Mouse (Mus musculus): ENCODE data around the gene Rnf40. TPM values are rescaled to one million over a fixed set of nuclear protein-coding genes. Genes with fewer than 3 reads are reported as not detected.

The Rnf40 gene
- 49.9 and 50.5 TPM in 2 replicates for polyA plus RNA-seq (2015; fragmentation: Nextera tagmentation; extraction: Ambion mirVana)

DNA sequence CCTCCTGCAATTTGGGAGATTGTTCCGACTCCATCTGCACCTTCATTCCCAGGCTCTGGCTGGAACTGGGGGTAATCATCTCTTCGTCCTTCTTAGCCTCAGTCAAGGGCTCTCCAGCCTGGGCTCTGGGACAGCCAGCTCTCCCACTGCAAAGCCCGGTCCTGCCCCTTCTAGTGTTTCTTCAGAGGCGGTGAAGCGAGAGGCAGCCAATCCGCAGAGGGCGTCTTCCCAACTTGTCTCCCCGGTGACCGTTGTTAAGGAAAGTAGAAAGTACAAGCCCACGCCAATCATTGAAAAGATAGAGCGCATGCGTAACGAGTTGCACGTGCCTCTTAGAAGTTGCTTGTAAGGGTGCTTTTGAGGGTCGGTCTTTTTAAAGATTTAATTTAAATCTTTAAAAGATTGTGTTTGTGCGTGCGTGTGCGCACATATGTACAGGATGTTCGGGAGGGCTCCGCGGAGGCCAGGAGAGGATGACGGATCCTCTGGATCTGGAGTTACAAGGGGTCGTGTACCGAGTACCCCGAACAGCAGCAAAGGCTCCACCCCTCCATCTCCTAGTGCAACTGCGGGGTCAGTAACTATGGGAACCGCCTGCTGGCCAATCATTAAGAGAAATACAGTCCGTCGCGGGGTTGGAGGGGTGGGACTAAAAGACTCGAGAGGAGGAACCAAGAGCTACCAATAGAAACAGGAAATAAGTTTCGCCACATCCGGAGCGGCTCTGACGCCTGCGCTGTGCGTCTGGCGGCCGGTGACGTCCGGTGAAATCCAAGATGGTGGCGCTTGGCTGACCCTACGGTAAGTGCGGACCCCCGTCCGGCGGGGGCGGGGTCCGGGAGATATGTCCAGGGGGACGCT is at the start of gene Rnf40, which contains the start of gene Ccdc189:
TSS of gene Rnf40 (plus strand) at position 757 of the 861 bp plus-strand sequence.
TSS of gene Ccdc189 (minus strand) at position 585 of the 861 bp plus-strand sequence.
- Histone ChIP-seq H3K4me1 (replicated peaks) (peaks cover 24% of the 10 kb centered on the region), H3K36me3 (peaks cover 63% of the 10 kb centered on the region), H3K27ac (peak within 1 kb of the TSS; percentile 77), H3K27me3 (no peaks in the 10 kb centered on the region), H3K9ac (peak within 1 kb of the TSS; percentile 88), H3K4me3 (peak within 1 kb of the TSS; percentile 88), H3K4me2 (peak within 1 kb of the TSS; percentile 91), H3K9me3 (no peaks in the 10 kb centered on the region)
- peak; percentile 97 for ATAC-seq (ENCODE audit: low FRiP score)
- WGBS, result under 1% methylated on average over 50 of the region's 50 CpGs

DNA sequence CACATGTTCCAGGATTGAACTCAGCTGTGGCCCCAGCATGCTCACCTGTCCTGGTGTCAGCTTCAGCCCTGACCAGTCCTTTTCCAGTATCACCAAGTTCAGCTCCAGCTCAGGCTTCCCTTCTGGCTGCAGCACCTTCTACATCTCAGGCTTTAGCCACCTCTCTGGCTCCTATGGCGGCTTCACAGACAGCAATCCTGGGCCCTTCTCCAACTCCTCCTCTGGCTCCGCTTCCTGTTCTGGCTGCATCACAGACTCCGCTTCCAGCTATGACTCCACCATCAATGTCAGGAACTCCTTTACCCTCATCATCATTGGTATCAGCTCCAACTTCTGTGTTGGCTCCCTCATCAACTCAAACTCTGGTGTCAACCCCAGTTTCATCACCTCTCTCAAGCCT is 46.9 kb upstream of the Rnf40 start:
- H3K27me3 ChIP-seq, result no peaks in the 10 kb centered on the region
- no peak overlapping the region for H3K4me2 ChIP-seq
- no peaks in the 10 kb centered on the region for H3K9me3 ChIP-seq
- H3K9ac ChIP-seq, result no peak overlapping the region
- H3K27ac ChIP-seq, result no peak overlapping the region
- H3K4me1 ChIP-seq (replicated peaks), result peaks cover 4% of the 10 kb centered on the region; the same call in 1 of the 2 replicates
- WGBS, result 94% methylated on average over 3 of the region's 3 CpGs
- H3K36me3 ChIP-seq, result peaks cover 92% of the 10 kb centered on the region
- no peak for ATAC-seq (ENCODE audit: low FRiP score)
- no peak overlapping the region for H3K4me3 ChIP-seq

DNA sequence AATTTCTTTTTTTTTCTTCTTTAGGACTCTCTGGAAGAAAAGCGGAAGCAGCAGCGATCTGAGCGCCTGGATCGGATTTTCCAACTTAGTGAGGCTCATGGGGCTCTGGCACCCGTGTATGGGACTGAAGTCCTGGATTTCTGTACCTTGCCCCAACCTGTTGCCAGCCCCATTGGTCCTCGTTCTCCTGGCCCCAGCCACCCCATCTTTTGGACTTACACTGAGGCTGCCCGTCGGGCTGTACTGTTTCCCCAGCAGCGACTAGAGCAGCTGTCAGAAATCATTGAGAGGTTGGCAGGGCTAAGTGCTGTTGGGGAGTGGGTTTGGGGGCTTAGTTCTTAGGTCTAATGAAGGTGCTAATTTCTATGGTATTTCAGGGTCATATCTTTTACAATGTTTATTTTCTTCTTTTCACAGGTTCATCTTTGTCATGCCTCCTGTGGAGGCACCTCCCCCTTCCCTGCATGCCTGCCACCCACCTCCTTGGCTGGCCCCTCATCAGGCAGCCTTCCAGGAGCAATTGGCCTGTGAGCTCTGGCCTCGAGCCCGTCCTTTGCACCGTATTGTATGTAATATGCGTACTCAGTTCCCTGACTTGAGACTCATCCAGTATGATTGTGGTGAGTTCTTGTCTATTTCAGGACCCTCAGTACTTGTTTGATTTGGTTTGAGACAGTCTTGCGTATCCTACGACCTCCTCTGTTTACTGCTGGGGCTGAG is 39.3 kb upstream of the Rnf40 start:
- Histone ChIP-seq H3K36me3 (peaks cover 73% of the 10 kb centered on the region), H3K4me1 (replicated peaks) (peaks cover under 1% of the 10 kb centered on the region; the same call in 1 of the 2 replicates), H3K27me3 (no peaks in the 10 kb centered on the region), H3K27ac (no peak overlapping the region), H3K4me3 (no peak overlapping the region), H3K9me3 (no peaks in the 10 kb centered on the region), H3K9ac (no peak overlapping the region), H3K4me2 (no peak overlapping the region)
- ATAC-seq (ENCODE audit: low FRiP score), result no peak
- 93% methylated on average over 15 of the region's 15 CpGs for WGBS

- no peak overlapping the region for H3K4me3 ChIP-seq
- H3K27me3 ChIP-seq, result no peaks in the 10 kb centered on the region
- H3K9ac ChIP-seq, result no peak overlapping the region
- peaks cover 76% of the 10 kb centered on the region for H3K36me3 ChIP-seq
- no peak overlapping the region for H3K27ac ChIP-seq
- WGBS, result 97% methylated on average over 8 of the region's 8 CpGs
- H3K4me1 ChIP-seq (replicated peaks), result no peaks in the 10 kb centered on the region
- no peak for ATAC-seq (ENCODE audit: low FRiP score)
- no peak overlapping the region for H3K4me2 ChIP-seq
- H3K9me3 ChIP-seq, result no peaks in the 10 kb centered on the region
These were observed 37.0 kb upstream of the Rnf40 start for GRCm38 (mm10) chr7:127551558-127551957.

- no peak overlapping the region for H3K27ac ChIP-seq
- H3K27me3 ChIP-seq, result no peaks in the 10 kb centered on the region
- H3K9me3 ChIP-seq, result no peaks in the 10 kb centered on the region
- no peak overlapping the region for H3K4me3 ChIP-seq
- H3K4me1 ChIP-seq (replicated peaks), result no peaks in the 10 kb centered on the region
- WGBS, result 93% methylated on average over 11 of the region's 11 CpGs
- no peak overlapping the region for H3K4me2 ChIP-seq
- no peak overlapping the region for H3K9ac ChIP-seq
- ATAC-seq (ENCODE audit: low FRiP score), result no peak
- peaks cover 85% of the 10 kb centered on the region for H3K36me3 ChIP-seq
These were observed 28.0 kb upstream of the Rnf40 start for GRCm38 (mm10) chr7:127560580-127560979.

DNA sequence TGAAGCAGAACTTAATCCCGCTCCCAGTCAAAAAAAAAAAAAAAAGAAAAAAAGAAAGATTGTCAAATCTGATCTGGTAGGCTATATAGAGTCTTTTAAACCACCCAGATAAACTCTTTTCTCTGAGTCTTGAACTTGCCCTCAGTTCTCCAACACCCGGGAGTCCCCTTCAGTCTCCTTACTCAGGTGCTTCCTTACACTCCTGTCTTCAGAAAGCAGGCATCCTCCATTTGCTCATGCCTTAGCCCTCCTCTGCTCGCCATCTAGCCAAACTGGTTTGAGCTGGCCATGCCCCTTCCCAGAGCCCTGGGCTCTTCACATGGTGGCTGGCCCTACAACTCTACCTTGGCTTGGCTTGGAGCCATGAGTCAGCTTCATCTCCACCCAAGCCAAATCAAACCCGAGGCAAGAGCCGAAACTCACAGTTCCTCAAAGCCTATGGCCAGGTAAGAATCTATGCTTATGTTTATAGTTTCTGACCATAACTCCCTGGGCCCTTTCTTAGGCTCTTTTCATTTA is 27.2 kb upstream of the Rnf40 start, which contains the start of gene Tmem265:
TSS of gene Tmem265 (plus strand) at position 51 of the 519 bp plus-strand sequence.
- Histone ChIP-seq H3K9ac (no peak within 1 kb of the TSS), H3K27ac (no peak within 1 kb of the TSS), H3K4me2 (no peak within 1 kb of the TSS), H3K27me3 (no peaks in the 10 kb centered on the region), H3K9me3 (no peaks in the 10 kb centered on the region), H3K4me3 (no peak within 1 kb of the TSS), H3K36me3 (peaks cover 84% of the 10 kb centered on the region), H3K4me1 (replicated peaks) (no peaks in the 10 kb centered on the region)
- 94% methylated on average over 5 of the region's 5 CpGs for WGBS
- no peak for ATAC-seq (ENCODE audit: low FRiP score)

DNA sequence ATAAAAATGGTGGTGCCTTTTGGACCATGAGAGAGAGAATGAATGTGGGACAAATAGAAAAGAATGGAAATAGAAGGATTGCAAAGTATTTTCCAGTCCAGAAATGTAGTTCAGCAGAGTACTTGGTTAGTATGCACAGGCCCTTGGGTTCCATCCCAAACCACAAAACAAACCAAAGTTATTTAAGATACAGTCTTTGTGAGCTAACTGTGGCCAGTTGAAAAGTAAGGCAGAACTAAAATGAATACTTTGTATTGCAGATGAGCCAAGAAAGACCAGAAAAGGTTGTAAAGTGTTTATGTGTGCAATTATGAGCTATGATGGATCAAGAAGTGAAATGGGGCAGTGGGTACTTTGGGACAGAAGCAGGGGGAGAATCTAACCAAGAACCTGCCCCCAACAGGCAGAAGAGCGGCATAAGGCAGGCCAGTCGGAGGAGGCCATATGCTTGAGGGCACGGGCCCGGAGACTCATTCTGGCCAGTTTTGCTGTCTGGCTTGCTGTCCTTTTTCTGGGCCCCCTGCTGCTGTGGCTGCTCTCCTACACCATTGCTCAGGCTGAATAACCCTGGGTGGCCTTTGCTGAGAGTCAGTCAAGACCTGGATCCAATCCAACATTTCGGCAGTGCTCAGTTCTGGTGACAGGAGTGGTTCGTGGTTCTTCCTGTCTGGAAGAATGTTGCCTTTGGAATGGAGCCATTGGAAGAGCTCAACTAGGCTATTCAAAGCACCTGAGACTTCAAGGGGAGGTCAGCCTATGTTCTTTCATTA is 24.0 kb upstream of the Rnf40 start:
- H3K9me3 ChIP-seq, result no peaks in the 10 kb centered on the region
- ATAC-seq (ENCODE audit: low FRiP score), result no peak
- WGBS, result 77% methylated on average over 6 of the region's 6 CpGs
- H3K27me3 ChIP-seq, result no peaks in the 10 kb centered on the region
- no peak overlapping the region for H3K27ac ChIP-seq
- H3K9ac ChIP-seq, result no peak overlapping the region
- no peaks in the 10 kb centered on the region for H3K4me1 ChIP-seq (replicated peaks)
- H3K4me2 ChIP-seq, result no peak overlapping the region
- H3K36me3 ChIP-seq, result peaks cover 71% of the 10 kb centered on the region
- no peak overlapping the region for H3K4me3 ChIP-seq

DNA sequence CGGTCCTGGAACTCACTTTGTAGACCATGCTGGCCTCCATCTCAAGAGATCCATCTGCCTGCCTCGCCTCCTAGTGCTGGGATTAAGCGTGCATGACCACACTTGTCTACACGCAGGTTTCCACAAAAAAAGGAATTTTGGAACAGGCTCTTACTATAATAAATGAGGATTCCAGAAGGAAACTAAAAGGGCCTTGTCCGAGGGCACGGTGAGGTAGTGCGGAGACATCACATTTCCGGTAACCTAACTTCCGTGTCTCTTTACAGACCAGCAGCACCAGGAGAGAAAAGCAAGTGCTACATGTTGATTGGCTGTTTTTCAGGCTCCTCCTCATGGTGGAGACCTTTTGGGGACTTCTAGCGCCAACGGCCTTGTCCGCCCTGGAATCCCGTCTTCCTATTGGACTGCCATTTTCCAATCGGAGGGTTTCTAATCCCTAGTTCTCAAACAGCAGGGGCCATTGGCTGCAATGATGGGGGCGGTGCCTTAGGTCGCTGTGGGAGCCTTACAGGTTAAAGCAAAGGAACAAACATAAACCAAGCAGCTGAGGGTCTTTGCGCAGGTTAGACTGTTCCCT is 15.6 kb upstream of the Rnf40 start, which contains the start of gene Phkg2:
TSS of gene Phkg2 (plus strand) at position 446 of the 577 bp plus-strand sequence.
- Histone ChIP-seq H3K4me1 (replicated peaks) (peaks cover 33% of the 10 kb centered on the region), H3K36me3 (peaks cover 24% of the 10 kb centered on the region), H3K4me2 (peak within 1 kb of the TSS; percentile 96), H3K27me3 (no peaks in the 10 kb centered on the region), H3K27ac (peak within 1 kb of the TSS; percentile 87), H3K9me3 (no peaks in the 10 kb centered on the region), H3K9ac (peak within 1 kb of the TSS; percentile 93), H3K4me3 (peak within 1 kb of the TSS; percentile 86)
- 1% methylated on average over 17 of the region's 17 CpGs for WGBS
- ATAC-seq (ENCODE audit: low FRiP score), result peak; percentile 99

GRCm38 (mm10) chr7:127573503-127574008 is 15.0 kb upstream of the Rnf40 start:
- ATAC-seq (ENCODE audit: low FRiP score), result peak; percentile 16; the same call in 1 of the 2 replicates
- peak overlapping the region; percentile 80 for H3K27ac ChIP-seq
- no peaks in the 10 kb centered on the region for H3K27me3 ChIP-seq
- peak overlapping the region; percentile 96 for H3K4me2 ChIP-seq
- H3K4me3 ChIP-seq, result peak overlapping the region; percentile 86
- peaks cover 33% of the 10 kb centered on the region for H3K4me1 ChIP-seq (replicated peaks)
- H3K9ac ChIP-seq, result peak overlapping the region; percentile 93
- no peaks in the 10 kb centered on the region for H3K9me3 ChIP-seq
- peaks cover 28% of the 10 kb centered on the region for H3K36me3 ChIP-seq
- WGBS, result 2% methylated on average over 18 of the region's 28 CpGs

GRCm38 (mm10) chr7:127574115-127574514 is 14.5 kb upstream of the Rnf40 start:
- peaks cover 27% of the 10 kb centered on the region for H3K36me3 ChIP-seq
- peak overlapping the region; percentile 80; the same call in 1 of the 2 replicates for H3K27ac ChIP-seq
- H3K4me2 ChIP-seq, result peak overlapping the region; percentile 96
- 27% methylated on average over 7 of the region's 7 CpGs for WGBS
- no peaks in the 10 kb centered on the region for H3K27me3 ChIP-seq
- peaks cover 33% of the 10 kb centered on the region for H3K4me1 ChIP-seq (replicated peaks)
- no peak for ATAC-seq (ENCODE audit: low FRiP score)
- H3K9ac ChIP-seq, result peak overlapping the region; percentile 93
- peak overlapping the region; percentile 86 for H3K4me3 ChIP-seq
- H3K9me3 ChIP-seq, result no peaks in the 10 kb centered on the region

DNA sequence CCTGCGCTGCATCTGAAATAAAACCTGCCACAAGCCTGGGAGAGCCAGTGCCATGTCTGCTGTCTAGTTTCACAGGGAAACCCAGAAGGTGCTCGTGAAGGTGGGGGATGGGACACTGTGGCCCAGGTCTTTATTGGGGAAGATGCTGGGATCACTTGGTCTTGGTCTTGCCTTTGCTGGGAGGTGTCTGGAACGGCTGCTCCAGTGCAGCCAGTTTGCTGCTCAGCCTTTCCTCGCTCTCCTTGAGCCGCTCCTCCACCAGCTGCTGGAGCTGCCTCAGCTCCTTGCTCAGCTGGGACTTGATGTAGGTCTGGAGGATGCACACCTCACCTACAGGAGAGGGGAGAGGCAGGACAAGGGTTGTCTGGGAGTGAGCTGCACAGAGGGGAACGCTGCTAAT is 5.3 kb upstream of the Rnf40 start:
- Histone ChIP-seq H3K4me1 (replicated peaks) (peaks cover 14% of the 10 kb centered on the region), H3K4me2 (no peak overlapping the region), H3K36me3 (peaks cover 71% of the 10 kb centered on the region), H3K9ac (no peak overlapping the region), H3K27ac (no peak overlapping the region), H3K4me3 (no peak overlapping the region), H3K9me3 (no peaks in the 10 kb centered on the region), H3K27me3 (no peaks in the 10 kb centered on the region)
- ATAC-seq (ENCODE audit: low FRiP score), result no peak
- 95% methylated on average over 6 of the region's 6 CpGs for WGBS
